Mouse (Mus musculus) liver, embryonic 15.5 days (tissue): Measurements from ENCODE around the gene Casr. TPM values are rescaled to one million over a fixed set of nuclear protein-coding genes. Genes with fewer than 3 reads are reported as not detected.

Experiments
- ATAC-seq: fragments of 200-750 bp; cut with Nextera tagmentation; 2 replicates; pipeline ENCODE4 v1.8.0; 2017; ENCODE audit warnings: moderate number of reproducible peaks, mild to moderate bottlenecking, moderate library complexity; ENCODE audit not compliant: insufficient read depth
- H3K27ac ChIP-seq: fragments of 300-500 bp; sonication (generic); replicated peaks from 2 replicates; pipeline ENCODE4 v1.5.1; 2015; ENCODE audit warnings: mild to moderate bottlenecking, inconsistent platforms
- H3K27me3 ChIP-seq: fragments of 300-500 bp; sonication (generic); 2 replicates; pipeline ENCODE4 v1.6.1; 2015; ENCODE audit warnings: mild to moderate bottlenecking, inconsistent platforms
- H3K36me3 ChIP-seq: fragments of 300-500 bp; sonication (generic); replicated peaks from 2 replicates; pipeline ENCODE4 v1.6.1; 2015; ENCODE audit warnings: moderate library complexity, mild to moderate bottlenecking, inconsistent platforms
- H3K4me1 ChIP-seq: fragments of 300-500 bp; sonication (generic); replicated peaks from 2 replicates; pipeline ENCODE4 v1.6.1; 2015; ENCODE audit warnings: inconsistent platforms
- H3K4me2 ChIP-seq: fragments of 300-500 bp; sonication (generic); 2 replicates; pipeline ENCODE4 v1.6.1; 2015; ENCODE audit warnings: moderate library complexity, mild to moderate bottlenecking, inconsistent platforms
- H3K4me3 ChIP-seq: fragments of 300-500 bp; sonication (generic); replicated peaks from 2 replicates; pipeline ENCODE4 v1.5.1; 2015; ENCODE audit warnings: mild to moderate bottlenecking, inconsistent platforms
- H3K9ac ChIP-seq: fragments of 300-500 bp; sonication (generic); 2 replicates; pipeline ENCODE4 v1.6.1; 2015; ENCODE audit warnings: moderate library complexity, mild to moderate bottlenecking, inconsistent platforms
- H3K9me3 ChIP-seq: fragments of 300-500 bp; sonication (generic); replicated peaks from 2 replicates; pipeline ENCODE4 v1.6.1; 2016; ENCODE audit warnings: inconsistent platforms
- WGBS: fragments of 180-500 bp; shearing (Covaris S2); methylation state at CpG from one replicate; pipeline ENCODE4 v1.1.7; 2015; ENCODE audit warnings: mixed read lengths; ENCODE audit not compliant: insufficient replicate concordance; 5-methylcytosine and 5-hydroxymethylcytosine counted together
- polyA plus RNA-seq: library from polyadenylated mRNA; unstranded; fragments of >200 nt; fragmentation: Nextera tagmentation; extraction: Ambion mirVana; gene quantifications from 2 replicates; pipeline ENCODE4 v1.2.1, GENCODE M21; 2015

Gene Casr
- polyA plus RNA-seq, 1 experiment from 2014 or later, result not detected

- H3K4me3 ChIP-seq, result no peak overlapping the region
- H3K27ac ChIP-seq, result no peak overlapping the region
- WGBS, result 71% methylated on average over 5 of the region's 5 CpGs
- no peaks in the 10 kb centered on the region for H3K9me3 ChIP-seq
- no peaks in the 10 kb centered on the region for H3K4me1 ChIP-seq
- no peak overlapping the region for H3K9ac ChIP-seq
- H3K4me2 ChIP-seq, result no peak overlapping the region
- ATAC-seq, result no peak
- no peaks in the 10 kb centered on the region for H3K27me3 ChIP-seq
- H3K36me3 ChIP-seq, result no peaks in the 10 kb centered on the region
Observed at GRCm38 (mm10) chr16:36507300-36507699, 54.6 kb downstream of the Casr start.

GRCm38 (mm10) chr16:36506827-36507226, 55.1 kb downstream of the Casr start:
- Histone ChIP-seq H3K9ac (no peak overlapping the region), H3K27ac (no peak overlapping the region)

GRCm38 (mm10) chr16:36505913-36506312, 56.0 kb downstream of the Casr start:
- H3K4me1 ChIP-seq, result no peaks in the 10 kb centered on the region
- H3K27ac ChIP-seq, result no peak overlapping the region
- WGBS, result 25% methylated on average over 4 of the region's 4 CpGs
- H3K36me3 ChIP-seq, result no peaks in the 10 kb centered on the region
- no peaks in the 10 kb centered on the region for H3K9me3 ChIP-seq
- ATAC-seq, result no peak
- H3K4me3 ChIP-seq, result no peak overlapping the region
- no peak overlapping the region for H3K9ac ChIP-seq
- H3K4me2 ChIP-seq, result no peak overlapping the region
- H3K27me3 ChIP-seq, result no peaks in the 10 kb centered on the region

More at GRCm38 (mm10) chr16:36506827-36507226, 55.1 kb downstream of the Casr start:
- Histone ChIP-seq H3K36me3 (no peaks in the 10 kb centered on the region), H3K4me1 (no peaks in the 10 kb centered on the region), H3K4me3 (no peak overlapping the region), H3K9me3 (no peaks in the 10 kb centered on the region), H3K27me3 (no peaks in the 10 kb centered on the region), H3K4me2 (no peak overlapping the region)
- ATAC-seq, result no peak

GRCm38 (mm10) chr16:36505134-36505533, 56.8 kb downstream of the Casr start:
- Histone ChIP-seq H3K4me2 (no peak overlapping the region), H3K4me3 (no peak overlapping the region), H3K9me3 (no peaks in the 10 kb centered on the region), H3K4me1 (no peaks in the 10 kb centered on the region), H3K36me3 (no peaks in the 10 kb centered on the region), H3K27me3 (no peaks in the 10 kb centered on the region), H3K27ac (no peak overlapping the region), H3K9ac (no peak overlapping the region)
- 47% methylated on average over 3 of the region's 3 CpGs for WGBS
- ATAC-seq, result no peak

GRCm38 (mm10) chr16:36502286-36502685, 59.7 kb downstream of the Casr start:
- 26% methylated on average over 2 of the region's 2 CpGs for WGBS
- H3K9ac ChIP-seq, result no peak overlapping the region
- ATAC-seq, result no peak
- H3K27me3 ChIP-seq, result no peaks in the 10 kb centered on the region
- H3K9me3 ChIP-seq, result no peaks in the 10 kb centered on the region
- no peak overlapping the region for H3K27ac ChIP-seq
- no peaks in the 10 kb centered on the region for H3K4me1 ChIP-seq
- H3K4me2 ChIP-seq, result no peak overlapping the region
- H3K4me3 ChIP-seq, result no peak overlapping the region
- H3K36me3 ChIP-seq, result no peaks in the 10 kb centered on the region

GRCm38 (mm10) chr16:36492420-36492819, 69.5 kb downstream of the Casr start:
- Histone ChIP-seq H3K27me3 (no peaks in the 10 kb centered on the region), H3K9ac (no peak overlapping the region), H3K9me3 (no peaks in the 10 kb centered on the region), H3K4me3 (no peak overlapping the region), H3K27ac (no peak overlapping the region), H3K4me1 (no peaks in the 10 kb centered on the region), H3K36me3 (no peaks in the 10 kb centered on the region), H3K4me2 (no peak overlapping the region)
- 55% methylated on average over 1 of the region's 1 CpGs for WGBS
- ATAC-seq, result no peak

GRCm38 (mm10) chr16:36476866-36477265, 85.1 kb downstream of the Casr start:
- ATAC-seq, result no peak
- Histone ChIP-seq H3K9me3 (no peaks in the 10 kb centered on the region), H3K4me3 (no peak overlapping the region), H3K9ac (no peak overlapping the region), H3K27me3 (no peaks in the 10 kb centered on the region), H3K36me3 (no peaks in the 10 kb centered on the region), H3K4me2 (no peak overlapping the region), H3K27ac (no peak overlapping the region), H3K4me1 (no peaks in the 10 kb centered on the region)
- WGBS, result 7% methylated on average over 9 of the region's 9 CpGs

GRCm38 (mm10) chr16:36475530-36475929, 86.4 kb downstream of the Casr start:
- Histone ChIP-seq H3K36me3 (no peaks in the 10 kb centered on the region), H3K4me2 (no peak overlapping the region), H3K27me3 (no peaks in the 10 kb centered on the region), H3K27ac (no peak overlapping the region), H3K4me3 (no peak overlapping the region), H3K9me3 (no peaks in the 10 kb centered on the region), H3K4me1 (no peaks in the 10 kb centered on the region), H3K9ac (no peak overlapping the region)
- WGBS, result 64% methylated on average over 3 of the region's 3 CpGs
- no peak for ATAC-seq

- Histone ChIP-seq H3K9me3 (no peaks in the 10 kb centered on the region), H3K36me3 (no peaks in the 10 kb centered on the region), H3K27ac (no peak overlapping the region), H3K27me3 (no peaks in the 10 kb centered on the region), H3K9ac (no peak overlapping the region), H3K4me1 (no peaks in the 10 kb centered on the region), H3K4me3 (no peak overlapping the region), H3K4me2 (no peak overlapping the region)
- 52% methylated on average over 2 of the region's 2 CpGs for WGBS
- ATAC-seq, result no peak
Observed at GRCm38 (mm10) chr16:36474849-36475248, 87.1 kb downstream of the Casr start.

GRCm38 (mm10) chr16:36473217-36474216, 88.4 kb downstream of the Casr start:
- Histone ChIP-seq H3K4me3 (no peak overlapping the region), H3K9me3 (no peaks in the 10 kb centered on the region), H3K36me3 (no peaks in the 10 kb centered on the region), H3K4me2 (no peak overlapping the region), H3K9ac (no peak overlapping the region), H3K4me1 (no peaks in the 10 kb centered on the region), H3K27me3 (no peaks in the 10 kb centered on the region), H3K27ac (no peak overlapping the region)
- WGBS, result 39% methylated on average over 17 of the region's 17 CpGs
- no peak for ATAC-seq

- Histone ChIP-seq H3K27me3 (no peaks in the 10 kb centered on the region), H3K9me3 (no peaks in the 10 kb centered on the region), H3K4me2 (no peak overlapping the region), H3K27ac (no peak overlapping the region), H3K9ac (no peak overlapping the region), H3K4me3 (no peak overlapping the region), H3K36me3 (no peaks in the 10 kb centered on the region), H3K4me1 (no peaks in the 10 kb centered on the region)
- ATAC-seq, result no peak
- 44% methylated on average over 13 of the region's 13 CpGs for whole genome bisulfite sequencing
Observed at GRCm38 (mm10) chr16:36471066-36471633, 90.8 kb downstream of the Casr start.
